Mouse (Mus musculus) forebrain, embryonic 14.5 days (tissue): ENCODE data around the gene 2310033P09Rik. TPM values are rescaled to one million over a fixed set of nuclear protein-coding genes. Genes with fewer than 3 reads are reported as not detected.
"Not testable (repeated sequence)": the region's sequence is repeated elsewhere in the genome, so short reads cannot be mapped to it uniquely, and the experiment has no call there.

Experiments used
- ATAC-seq: fragments of 200-750 bp; cut with Nextera tagmentation; 2 replicates; pipeline ENCODE4 v1.8.0; 2017; ENCODE audit warnings: mild to moderate bottlenecking, moderate library complexity
- DNase-seq: peaks from one replicate; pipeline ENCODE4 v3.0.0-alpha.2; 2015; ENCODE audit warnings: low spot score
- H3K27ac ChIP-seq: fragments of 300-500 bp; sonication (generic); 2 replicates; pipeline ENCODE4 v1.5.1; 2014; ENCODE audit warnings: low read depth, mild to moderate bottlenecking, control low read depth, low read length, moderate library complexity
- H3K27me3 ChIP-seq: fragments of 300-500 bp; sonication (generic); replicated peaks from 2 replicates; pipeline ENCODE4 v1.6.1; 2014; ENCODE audit warnings: low read length, control low read depth, mixed read lengths; ENCODE audit not compliant: control insufficient read depth, insufficient read depth
- H3K36me3 ChIP-seq: fragments of 300-500 bp; sonication (generic); 2 replicates; pipeline ENCODE4 v1.6.1; 2014; ENCODE audit warnings: low read length, control low read depth; ENCODE audit not compliant: control insufficient read depth, insufficient read depth
- H3K4me1 ChIP-seq: fragments of 300-500 bp; sonication (generic); 2 replicates; pipeline ENCODE4 v1.6.1; 2014; ENCODE audit warnings: antibody characterized with exemption, low read length, control low read depth; ENCODE audit not compliant: control insufficient read depth, insufficient read depth
- H3K4me2 ChIP-seq: fragments of 300-500 bp; sonication (generic); 2 replicates; pipeline ENCODE4 v1.6.1; 2014; ENCODE audit warnings: mild to moderate bottlenecking, control low read depth, low read length
- H3K4me3 ChIP-seq: fragments of 300-500 bp; sonication (generic); 2 replicates; pipeline ENCODE4 v1.5.1; 2014; ENCODE audit warnings: low read depth, low read length, control low read depth
- H3K9ac ChIP-seq: fragments of 300-500 bp; sonication (generic); 2 replicates; pipeline ENCODE4 v1.6.1; 2014; ENCODE audit warnings: mild to moderate bottlenecking, low read length, control low read depth, moderate library complexity
- H3K9me3 ChIP-seq: fragments of 300-500 bp; sonication (generic); replicated peaks from 2 replicates; pipeline ENCODE4 v1.6.1; 2016; ENCODE audit warnings: low read length, control low read depth, mixed read lengths; ENCODE audit not compliant: control insufficient read depth
- WGBS: fragments of 180-500 bp; shearing (Covaris S2); extraction: QIAGEN DNeasy Blood & Tissue Kit; methylation state at CpG from one replicate; pipeline ENCODE4 v1.1.7; 2014; 5-methylcytosine and 5-hydroxymethylcytosine counted together
- polyA plus RNA-seq: library from polyadenylated mRNA; unstranded; fragments of >200 nt; fragmentation: Nextera tagmentation; extraction: Ambion mirVana; gene quantifications from 2 replicates; pipeline ENCODE4 v1.2.1, GENCODE M21; 2014

The 2310033P09Rik gene
- polyA plus RNA-seq, 1 experiment from 2014 or later = 30.5 TPM

DNA sequence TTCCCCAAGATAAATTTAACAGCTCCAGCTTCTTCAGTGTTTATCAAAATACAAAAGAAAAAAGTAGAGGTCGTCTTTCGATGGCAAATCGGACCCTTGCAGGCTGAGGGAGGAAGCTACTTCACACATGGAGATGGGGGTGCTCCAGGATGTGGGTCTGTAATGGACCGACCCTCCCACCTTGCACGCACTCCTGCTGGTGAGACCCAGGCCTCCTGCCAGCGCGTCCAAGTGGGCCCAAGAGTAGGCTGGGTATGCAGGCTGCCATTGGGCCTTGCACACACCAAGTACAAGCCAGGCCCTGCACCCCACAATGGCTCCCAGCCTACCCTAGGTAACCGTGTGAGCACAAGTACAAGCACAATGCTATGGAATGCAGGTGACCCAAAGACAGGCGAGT, 3.4 kb downstream of the 2310033P09Rik start:
- H3K4me2 ChIP-seq, H3K27ac ChIP-seq, H3K9me3 ChIP-seq, ATAC-seq, H3K27me3 ChIP-seq, H3K4me1 ChIP-seq, DNase-seq, H3K9ac ChIP-seq, H3K4me3 ChIP-seq: not testable (repeated sequence)
- peaks cover 50% of the 10 kb centered on the region for H3K36me3 ChIP-seq
- WGBS = 94% methylated on average over 9 of the region's 9 CpGs

DNA sequence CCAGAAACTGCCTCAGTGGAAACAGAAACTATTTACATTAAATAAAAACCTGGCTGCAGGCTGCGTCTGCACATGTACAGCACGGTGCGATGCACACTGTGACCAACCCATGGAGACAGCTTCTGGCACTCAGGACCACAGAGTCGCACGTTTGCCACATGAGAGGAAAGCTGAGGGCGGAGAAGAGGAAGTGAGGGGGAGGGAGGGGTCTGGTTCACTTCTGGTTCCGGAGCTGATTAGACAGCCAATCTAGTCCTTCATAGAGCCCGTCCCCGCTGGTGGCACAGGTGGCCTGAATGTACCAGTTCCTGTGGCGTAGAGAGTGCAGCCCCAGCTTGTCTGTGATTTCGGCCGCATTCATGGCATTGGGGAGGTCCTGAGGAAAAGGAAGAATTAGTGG, 4.2 kb downstream of the 2310033P09Rik start:
- DNase-seq, H3K4me3 ChIP-seq, H3K4me2 ChIP-seq, H3K27me3 ChIP-seq, H3K9ac ChIP-seq, H3K4me1 ChIP-seq, H3K9me3 ChIP-seq, H3K27ac ChIP-seq, ATAC-seq: not testable (repeated sequence)
- 90% methylated on average over 12 of the region's 12 CpGs for WGBS
- H3K36me3 ChIP-seq = peaks cover 49% of the 10 kb centered on the region

DNA sequence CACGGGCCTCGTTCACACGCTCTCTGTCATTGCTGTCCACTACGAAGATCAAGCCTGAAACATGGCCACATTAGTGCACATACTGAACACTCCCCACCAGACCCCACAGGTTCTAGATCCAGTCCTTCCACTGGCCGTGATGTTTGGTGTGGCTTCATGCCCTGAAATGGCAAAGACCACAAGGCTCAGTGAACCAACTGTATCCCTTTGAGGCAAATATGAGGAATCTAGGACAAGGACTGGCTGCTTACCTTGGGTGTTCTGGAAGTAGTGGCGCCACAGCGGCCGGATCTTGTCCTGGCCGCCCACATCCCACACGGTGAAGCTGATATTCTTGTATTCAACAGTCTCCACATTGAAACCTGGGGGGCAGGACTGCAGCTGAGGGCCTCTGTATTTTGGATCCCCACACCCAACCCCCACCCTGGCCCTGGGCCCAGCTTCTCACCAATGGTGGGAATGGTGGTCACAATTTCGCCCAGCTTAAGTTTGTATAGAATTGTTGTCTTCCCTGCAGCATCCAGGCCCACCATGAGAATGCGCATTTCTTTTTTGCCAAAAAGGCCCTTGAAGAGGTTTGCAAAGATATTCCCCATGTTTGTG, 4.9 kb downstream of the 2310033P09Rik start:
- 91% methylated on average over 12 of the region's 12 CpGs for WGBS

DNA sequence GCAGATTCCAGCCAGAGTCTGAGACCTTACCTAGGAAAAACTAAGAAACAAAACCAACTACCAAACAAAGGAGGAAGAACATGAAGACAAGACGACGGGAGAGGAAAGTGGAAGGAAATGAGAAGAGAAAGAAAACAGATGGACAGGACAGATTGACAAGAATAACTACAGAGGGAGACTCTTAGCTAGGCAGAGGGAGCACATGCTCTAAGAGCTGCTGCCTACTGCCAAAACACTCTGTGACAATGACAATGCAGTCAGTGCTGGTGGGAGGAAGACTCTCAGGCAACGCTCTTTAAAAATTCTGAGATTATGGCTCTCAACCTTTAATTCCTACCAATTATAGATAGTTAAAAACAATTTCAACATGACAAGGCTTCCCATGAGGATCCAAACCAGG, 8.8 kb downstream of the 2310033P09Rik start:
- Histone ChIP-seq H3K9me3 (no peaks in the 10 kb centered on the region), H3K9ac (no peak overlapping the region), H3K27me3 (no peaks in the 10 kb centered on the region), H3K36me3 (peaks cover 31% of the 10 kb centered on the region), H3K4me1 (no peaks in the 10 kb centered on the region), H3K4me2 (no peak overlapping the region), H3K27ac (no peak overlapping the region), H3K4me3 (no peak overlapping the region)
- 79% methylated on average over 3 of the region's 3 CpGs for WGBS
- ATAC-seq (no peak; the same call in 1 of the 2 replicates), DNase-seq (peak; percentile 35)

More for the DNA sequence above, 4.9 kb downstream of the 2310033P09Rik start:
- H3K4me1 ChIP-seq = peaks cover 2% of the 10 kb centered on the region; the same call in 1 of the 2 replicates
- H3K4me3 ChIP-seq = no peak overlapping the region
- DNase-seq = no peak
- H3K4me2 ChIP-seq = no peak overlapping the region
- H3K36me3 ChIP-seq = peaks cover 49% of the 10 kb centered on the region
- no peaks in the 10 kb centered on the region for H3K27me3 ChIP-seq
- no peaks in the 10 kb centered on the region for H3K9me3 ChIP-seq
- no peak overlapping the region for H3K9ac ChIP-seq
- H3K27ac ChIP-seq = no peak overlapping the region
- no peak for ATAC-seq

DNA sequence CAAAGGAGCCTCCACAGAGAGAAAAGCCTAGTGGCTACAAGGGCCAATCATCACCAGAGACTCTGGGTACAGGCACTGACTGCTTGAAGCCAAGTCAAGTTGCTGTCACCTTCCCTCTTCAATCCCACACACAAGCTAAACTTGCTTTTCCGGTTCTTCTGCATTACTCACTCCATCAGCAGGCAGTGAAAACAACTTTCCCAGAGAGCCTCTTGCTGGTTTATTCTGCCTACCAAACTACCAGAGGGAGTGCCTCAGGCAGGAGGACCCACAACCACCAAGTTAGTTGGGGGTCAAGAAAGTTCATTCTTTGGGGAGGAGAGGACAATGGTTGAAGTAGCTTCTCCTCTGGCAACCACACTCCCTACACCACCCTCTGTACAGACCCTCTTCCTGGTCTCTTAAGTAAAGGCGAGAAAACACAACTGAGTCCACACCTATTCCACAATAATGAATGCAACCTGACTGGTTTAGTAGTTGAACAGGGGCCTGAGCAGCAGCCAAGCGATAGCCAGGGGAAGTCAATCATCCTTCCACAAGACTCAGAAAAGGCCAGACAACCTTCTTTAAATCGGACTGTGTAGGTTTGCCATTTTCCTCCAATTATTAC, 10.4 kb downstream of the 2310033P09Rik start:
- Histone ChIP-seq H3K4me2 (no peak overlapping the region), H3K36me3 (peaks cover 23% of the 10 kb centered on the region), H3K9me3 (no peaks in the 10 kb centered on the region), H3K4me1 (0 out of 2 replicates have a peak, but pooled peaks cover under 1% of the 10 kb centered on the region), H3K27ac (no peak overlapping the region), H3K4me3 (no peak overlapping the region), H3K9ac (no peak overlapping the region), H3K27me3 (no peaks in the 10 kb centered on the region)
- ATAC-seq (no peak), DNase-seq (no peak)
- WGBS = 87% methylated on average over 4 of the region's 4 CpGs

DNA sequence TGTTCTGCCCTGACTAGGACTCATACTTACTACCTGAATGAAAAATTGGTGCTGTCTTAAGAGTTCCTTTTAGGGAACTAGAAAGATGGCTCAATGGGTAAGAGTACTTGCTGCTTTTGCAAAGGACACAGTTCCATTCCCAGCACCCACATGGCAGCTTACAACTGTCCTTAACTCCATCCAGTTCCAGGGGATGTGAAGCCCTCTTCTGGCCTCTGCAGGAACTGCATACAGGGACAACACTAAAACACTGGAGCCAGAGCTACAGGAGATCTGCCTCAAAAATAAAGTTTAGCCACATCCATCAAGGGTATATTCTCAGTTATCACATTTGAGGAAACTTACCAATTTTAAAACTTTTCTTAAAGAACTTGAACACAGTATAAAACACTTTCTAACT, 10.9 kb downstream of the 2310033P09Rik start:
- no peaks in the 10 kb centered on the region for H3K9me3 ChIP-seq
- H3K4me1 ChIP-seq = 0 out of 2 replicates have a peak, but pooled peaks cover 4% of the 10 kb centered on the region
- no peaks in the 10 kb centered on the region for H3K27me3 ChIP-seq
- no peak overlapping the region for H3K9ac ChIP-seq
- no peak overlapping the region for H3K4me3 ChIP-seq
- no peak overlapping the region for H3K4me2 ChIP-seq
- no peak for DNase-seq
- ATAC-seq = no peak
- H3K36me3 ChIP-seq = peaks cover 21% of the 10 kb centered on the region
- no peak overlapping the region for H3K27ac ChIP-seq

DNA sequence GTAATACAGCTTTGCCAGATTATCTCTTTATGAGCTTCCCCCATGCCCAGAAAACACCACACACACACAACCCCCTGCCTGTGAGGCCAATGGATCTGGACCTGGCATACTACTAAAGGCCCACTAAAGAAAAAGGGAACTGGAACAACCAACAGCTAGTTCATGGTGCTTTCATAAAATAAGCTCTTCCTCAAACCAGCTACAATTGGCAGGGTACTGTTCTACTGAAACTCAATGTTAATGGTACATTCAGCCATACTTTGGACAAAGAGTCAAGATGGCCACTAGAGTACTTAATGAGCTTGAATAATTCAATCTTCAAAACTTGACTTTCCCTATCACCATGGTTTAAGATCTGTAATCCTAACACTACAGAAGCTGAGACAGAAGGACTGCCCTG, 13.5 kb downstream of the 2310033P09Rik start:
- no peak for ATAC-seq
- Histone ChIP-seq H3K4me3 (no peak overlapping the region), H3K27ac (no peak overlapping the region), H3K9me3 (no peaks in the 10 kb centered on the region), H3K9ac (no peak overlapping the region), H3K36me3 (peaks cover 10% of the 10 kb centered on the region; the same call in 1 of the 2 replicates), H3K4me1 (peaks cover 20% of the 10 kb centered on the region), H3K27me3 (no peaks in the 10 kb centered on the region), H3K4me2 (no peak overlapping the region)
- no peak for DNase-seq

DNA sequence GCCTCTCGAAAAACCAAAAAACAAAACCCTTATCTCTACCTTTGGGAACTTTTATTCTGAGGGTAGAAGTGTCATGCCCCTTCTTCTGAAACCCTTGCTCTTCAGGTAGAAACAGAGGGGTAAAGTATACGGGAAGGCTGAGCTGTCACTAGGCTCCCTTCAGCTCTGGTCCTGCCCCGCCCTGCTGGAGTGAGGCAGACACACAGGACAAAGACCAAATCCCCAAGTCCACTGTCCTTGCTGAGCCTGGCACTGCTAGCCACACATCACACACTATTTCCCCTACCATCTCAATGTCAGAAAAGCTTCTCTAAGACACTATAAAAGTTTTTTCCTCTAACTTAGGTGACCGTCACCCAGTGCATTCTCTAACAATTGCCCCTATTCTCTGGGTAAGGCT, 14.2 kb downstream of the 2310033P09Rik start:
- H3K36me3 ChIP-seq = peaks cover 10% of the 10 kb centered on the region; the same call in 1 of the 2 replicates
- DNase-seq (no peak), ATAC-seq (no peak)
- no peak overlapping the region for H3K4me2 ChIP-seq
- no peaks in the 10 kb centered on the region for H3K27me3 ChIP-seq
- H3K4me3 ChIP-seq = no peak overlapping the region
- peaks cover 25% of the 10 kb centered on the region for H3K4me1 ChIP-seq
- no peak overlapping the region for H3K9ac ChIP-seq
- 84% methylated on average over 4 of the region's 4 CpGs for WGBS
- no peak overlapping the region for H3K27ac ChIP-seq
- no peaks in the 10 kb centered on the region for H3K9me3 ChIP-seq

DNA sequence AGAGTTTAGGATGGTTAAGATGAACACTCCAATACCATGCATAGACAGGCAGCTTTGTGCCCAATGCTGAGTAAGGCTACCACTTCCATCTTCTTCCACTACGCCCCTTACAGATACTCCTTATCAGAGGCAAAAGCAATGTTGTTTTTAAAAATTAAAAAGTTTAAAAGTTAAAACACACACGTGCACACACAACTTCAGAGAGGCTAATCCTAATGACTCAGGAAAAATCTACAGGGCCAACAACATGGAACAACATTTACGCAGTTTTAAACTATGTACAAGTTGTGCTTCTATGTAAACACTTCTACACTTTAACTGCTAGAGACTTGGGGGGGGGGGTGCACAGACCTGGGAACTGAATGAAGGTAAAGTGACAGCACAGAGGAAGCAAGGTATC, 15.9 kb downstream of the 2310033P09Rik start:
- H3K9me3 ChIP-seq = no peaks in the 10 kb centered on the region
- no peak overlapping the region for H3K27ac ChIP-seq
- WGBS = 93% methylated on average over 3 of the region's 3 CpGs
- peaks cover 25% of the 10 kb centered on the region for H3K4me1 ChIP-seq
- no peak overlapping the region for H3K9ac ChIP-seq
- no peaks in the 10 kb centered on the region for H3K27me3 ChIP-seq
- H3K4me2 ChIP-seq = no peak overlapping the region
- ATAC-seq (no peak), DNase-seq (no peak)
- no peak overlapping the region for H3K4me3 ChIP-seq
- H3K36me3 ChIP-seq = peaks cover 10% of the 10 kb centered on the region; the same call in 1 of the 2 replicates
